Mouse (Mus musculus) inflammation-experienced regulatory T-cells, adult 16 weeks (primary cell): ENCODE measurements around the gene Olfr1104. TPM values are rescaled to one million over a fixed set of nuclear protein-coding genes. Genes with fewer than 3 reads are reported as not detected.

Experiments used
- polyA plus RNA-seq: library from polyadenylated mRNA; unstranded; fragments of 100-300 nt; shearing (Covaris generic); gene quantifications from one replicate; pipeline ENCODE4 v1.2.1, GENCODE M21; 2017

Gene Olfr1104
- not detected for polyA plus RNA-seq

GRCm38 (mm10) chr2:87026980-87027379 is at the start of gene Olfr1104:
Olfr1104 (minus strand) TSS chr2:87027080.

DNA sequence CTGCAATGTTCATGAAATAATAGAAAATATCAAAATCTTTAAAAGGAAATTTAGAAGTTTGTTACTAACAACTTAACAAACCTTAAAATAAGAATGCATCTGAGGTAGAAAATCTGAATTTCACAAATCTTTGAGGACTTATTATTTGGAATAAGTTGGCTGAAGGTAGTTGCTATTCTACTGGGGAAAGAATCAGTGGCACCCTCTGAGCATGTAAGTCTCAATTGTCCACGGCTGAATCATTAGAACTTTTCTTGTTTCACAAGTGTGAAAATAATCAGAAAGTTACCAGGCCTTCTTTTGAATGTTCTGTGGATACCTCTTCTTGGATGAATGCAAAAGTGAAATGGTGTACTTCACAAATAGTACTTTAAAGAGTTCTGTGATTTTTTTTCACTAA is 48.8 kb upstream of the Olfr1104 start, which contains the start of gene Olfr1107:
Olfr1107 (minus strand) TSS at position 101 of the 400 bp plus-strand sequence.

GRCm38 (mm10) chr2:87052173-87052572 is 25.3 kb upstream of the Olfr1104 start, which contains the start of gene Olfr1106:
Olfr1106 (minus strand) TSS chr2:87052273.

DNA sequence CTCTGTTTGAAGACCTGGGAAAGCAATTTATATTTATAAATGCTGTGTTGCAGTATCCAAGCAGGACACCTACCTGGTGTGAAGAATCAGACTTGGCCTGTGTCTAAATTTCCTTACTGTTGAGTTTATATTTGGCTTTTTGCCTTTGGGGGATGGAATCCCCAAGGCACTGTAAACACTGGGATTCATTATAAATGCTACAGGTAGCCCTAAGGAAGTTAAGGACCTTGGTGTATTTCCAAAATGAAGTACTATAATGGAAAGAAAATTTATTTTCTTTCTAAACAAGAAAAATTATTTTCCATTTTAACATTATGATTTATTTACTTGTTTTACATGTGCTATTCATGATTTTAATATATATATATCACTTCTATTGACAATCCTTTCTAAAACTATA is 9.6 kb upstream of the Olfr1104 start, which contains the start of gene Olfr1105:
Olfr1105 (minus strand) TSS at position 101 of the 400 bp plus-strand sequence.

DNA sequence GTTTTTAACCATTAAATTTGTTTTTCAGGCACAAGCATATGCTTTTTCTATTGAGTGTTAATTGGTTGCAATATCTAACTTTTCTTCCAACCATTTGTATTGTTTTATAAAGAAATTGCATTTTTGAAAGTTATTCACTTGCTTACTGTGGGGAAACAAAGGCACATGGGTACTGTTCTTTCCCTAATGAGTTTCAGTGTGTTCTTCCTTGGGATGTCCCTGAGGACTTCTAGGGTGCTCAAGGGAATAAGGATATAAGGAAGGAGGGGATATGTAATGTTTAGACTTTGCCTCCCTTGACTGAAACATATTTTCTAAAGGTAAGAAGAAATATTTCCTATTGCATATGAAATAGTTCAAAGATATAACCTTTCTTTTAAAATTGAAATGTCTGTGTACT is 28.8 kb downstream of the Olfr1104 start, which contains the start of gene Olfr1102:
Olfr1102 (plus strand) TSS at position 301 of the 400 bp plus-strand sequence.

DNA sequence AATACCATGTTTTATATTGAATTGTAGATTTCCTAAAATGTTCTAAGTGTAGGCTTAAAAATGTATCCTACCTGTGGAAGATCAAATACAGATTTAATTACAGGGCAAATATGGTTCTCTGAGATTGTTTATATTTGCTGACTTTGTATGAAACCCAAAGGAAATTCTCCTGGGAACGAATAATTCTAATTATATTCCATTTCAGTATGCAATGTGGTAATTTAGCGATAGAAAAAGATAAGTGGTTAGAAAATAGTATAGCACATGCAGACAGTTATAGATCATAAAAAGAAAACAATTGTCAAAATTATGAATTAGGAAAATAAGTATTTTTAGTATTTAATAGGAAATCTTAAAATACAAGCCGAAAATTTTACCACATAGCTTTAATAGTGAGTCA is 35.8 kb downstream of the Olfr1104 start, which contains the start of gene Olfr1101:
Olfr1101 (minus strand) TSS at position 101 of the 400 bp plus-strand sequence.

DNA sequence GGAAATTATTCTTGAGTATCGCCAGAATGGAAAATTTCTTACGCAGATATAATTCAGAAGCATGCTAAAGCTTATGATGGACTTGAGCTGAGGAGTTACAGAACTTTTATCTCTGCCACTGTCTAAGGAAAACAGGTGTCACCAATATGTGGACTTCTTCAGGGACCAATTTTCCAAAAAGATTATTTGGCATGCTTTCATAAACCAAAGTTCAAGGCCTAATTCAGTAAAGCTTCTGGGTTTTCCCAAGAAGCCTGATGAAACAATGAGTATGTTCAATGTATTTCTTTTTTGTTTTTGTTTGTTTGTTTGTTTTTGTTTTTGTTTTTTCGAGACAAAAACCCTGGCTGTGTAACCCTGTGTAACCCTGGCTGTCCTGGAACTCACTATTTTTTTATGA is 47.0 kb downstream of the Olfr1104 start, which contains the start of gene Olfr1100:
Olfr1100 (minus strand) TSS at position 101 of the 400 bp plus-strand sequence.

Other genes starting within 250 kb of the Olfr1104 start
- gene Olfr1093, start 244.6 kb downstream of the Olfr1104 start, polyA plus RNA-seq, result not detected
- gene Olfr141, start 217.1 kb downstream of the Olfr1104 start, polyA plus RNA-seq, result not detected
- not detected for gene Olfr1094, start 202.4 kb downstream of the Olfr1104 start, polyA plus RNA-seq
- gene Olfr1095, start 175.4 kb downstream of the Olfr1104 start, polyA plus RNA-seq, result not detected
- not detected for gene Gm13723, start 152.3 kb downstream of the Olfr1104 start, polyA plus RNA-seq
- gene Olfr1097, start 134.9 kb downstream of the Olfr1104 start, polyA plus RNA-seq, result not detected
- gene Olfr1098, start 102.5 kb downstream of the Olfr1104 start, polyA plus RNA-seq, result not detected
- not detected for gene Olfr1099, start 66.4 kb downstream of the Olfr1104 start, polyA plus RNA-seq
- gene Olfr1100, start 47.1 kb downstream of the Olfr1104 start, polyA plus RNA-seq, result not detected
- gene Olfr1101, start 35.9 kb downstream of the Olfr1104 start, polyA plus RNA-seq, result not detected
- not detected for gene Olfr1102, start 28.7 kb downstream of the Olfr1104 start, polyA plus RNA-seq
- not detected for gene Olfr1105, start 9.5 kb upstream of the Olfr1104 start, polyA plus RNA-seq
- gene Olfr1106, start 25.2 kb upstream of the Olfr1104 start, polyA plus RNA-seq, result not detected
- gene Olfr1107, start 48.7 kb upstream of the Olfr1104 start, polyA plus RNA-seq, result not detected
- not detected for gene Olfr1109, start 68.9 kb upstream of the Olfr1104 start, polyA plus RNA-seq
- gene Olfr259, start 87.5 kb upstream of the Olfr1104 start, polyA plus RNA-seq, result not detected
- not detected for gene Olfr1110, start 113.2 kb upstream of the Olfr1104 start, polyA plus RNA-seq
- gene Olfr1111, start 125.5 kb upstream of the Olfr1104 start, polyA plus RNA-seq, result not detected
- not detected for gene Olfr1112, start 160.7 kb upstream of the Olfr1104 start, polyA plus RNA-seq
- gene Olfr1113, start 181.9 kb upstream of the Olfr1104 start, polyA plus RNA-seq, result not detected
- gene Olfr1115, start 220.9 kb upstream of the Olfr1104 start, polyA plus RNA-seq, result not detected
- gene Olfr1116, start 240.5 kb upstream of the Olfr1104 start, polyA plus RNA-seq, result 0.02 TPM